Comparison of ENCODE assay signal across 8 mouse cellular contexts in the genomic region with DNA sequence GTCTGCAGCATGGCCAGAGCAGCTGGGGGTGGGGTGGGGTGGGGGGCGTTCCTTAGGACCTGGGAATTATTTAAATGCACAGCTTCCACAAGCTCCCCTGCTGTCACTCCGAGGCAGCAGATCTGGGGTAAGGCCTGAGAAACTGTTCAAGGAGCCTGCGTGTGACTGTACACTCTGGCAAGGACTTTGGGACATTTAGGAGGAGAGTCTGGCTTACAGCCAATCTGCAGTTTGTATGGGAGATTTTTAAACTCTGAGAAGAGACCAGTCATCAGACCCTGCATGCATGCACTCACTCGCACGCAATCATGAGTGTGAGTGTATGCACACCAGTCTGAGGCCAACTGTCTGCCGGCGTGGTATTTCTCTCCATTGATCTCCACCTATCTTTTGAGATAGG. TPM values are rescaled to one million over a fixed set of nuclear protein-coding genes. Genes with fewer than 3 reads are reported as not detected.
A peak's percentile ranks its signal among the peaks of the same experiment; 100 is the strongest.
DNase-seq lines count a peak whose midpoint lies in the region; ATAC-seq and TF ChIP-seq lines count a peak whose summit lies in the region.

No protein-coding gene starts in this region.

- H3K36me3 ChIP-seq in megakaryocyte, embryonic 14.5 days (replicated peaks; ENCODE audit: low read length): peaks cover 65% of the 10 kb centered on the region
- H3K36me3 ChIP-seq in stomach, embryonic 16.5 days (ENCODE audit: control insufficient read depth, insufficient read depth, low read length): no peaks in the 10 kb centered on the region

- no peaks in the 10 kb centered on the region for H3K9me3 ChIP-seq in megakaryocyte, embryonic 14.5 days
- no peaks in the 10 kb centered on the region for H3K9me3 ChIP-seq in stomach, embryonic 16.5 days (replicated peaks; ENCODE audit: control insufficient read depth, low read length)

- H3K27me3 ChIP-seq in megakaryocyte, embryonic 14.5 days (replicated peaks): no peaks in the 10 kb centered on the region
- no peaks in the 10 kb centered on the region for H3K27me3 ChIP-seq in stomach, embryonic 16.5 days (ENCODE audit: control insufficient read depth, insufficient read depth, low read length)

- ATAC-seq in megakaryocyte, adult 5-6 weeks (ENCODE audit: poor library complexity, severe bottlenecking): no peak
- ATAC-seq in stomach, embryonic 16.5 days (ENCODE audit: insufficient read depth, low FRiP score): peak; percentile 51; the same call in 1 of the 2 replicates

- intact Hi-C loops in gastrocnemius, adult 2 months (cut with DNase I): no loop called here
- intact Hi-C loops in gastrocnemius, postnatal 36 days (cut with DNase I): no loop called here

- H3K9ac ChIP-seq in stomach, embryonic 16.5 days (ENCODE audit: low read length): no peak overlapping the region

- no peak for TF ChIP-seq CTCF in gastrocnemius, adult 2 months (IDR thresholded peaks at IDR 0.05)

- 49% methylated on average over 7 of the region's 7 CpGs for WGBS in stomach, embryonic 16.5 days

- DNase-seq in gastrocnemius, adult 2 months: no peak
- no peak for DNase-seq in gastrocnemius, postnatal 36 days
- DNase-seq in kidney, postnatal 14 days: peak; percentile 72
- no peak for DNase-seq in embryo, embryonic 10 days (ENCODE audit: low spot score)
- DNase-seq in thymus, postnatal 14 days: no peak

- no peak overlapping the region for H3K4me3 ChIP-seq in gastrocnemius, adult 2 months
- H3K4me3 ChIP-seq in megakaryocyte, embryonic 14.5 days (replicated peaks): peak overlapping the region; percentile 87
- H3K4me3 ChIP-seq in stomach, embryonic 16.5 days (replicated peaks; ENCODE audit: low read length): no peak overlapping the region

- no peak overlapping the region for H3K4me2 ChIP-seq in stomach, embryonic 16.5 days (ENCODE audit: low read depth, low read length)

- H3K4me1 ChIP-seq in megakaryocyte, embryonic 14.5 days: peaks cover 99% of the 10 kb centered on the region
- peaks cover 37% of the 10 kb centered on the region for H3K4me1 ChIP-seq in stomach, embryonic 16.5 days (ENCODE audit: control insufficient read depth, insufficient read depth, low read length)

- H3K27ac ChIP-seq in gastrocnemius, adult 2 months: peak overlapping the region; percentile 72
- peak overlapping the region; percentile 61 for H3K27ac ChIP-seq in stomach, embryonic 16.5 days (ENCODE audit: low read length)

RNA-seq across cellular contexts. Expression of a gene that starts 17.5 kb away (rescaled TPM):
- 1 to 10 TPM; 3.2 to 5.0 TPM for total RNA-seq in gastrocnemius, adult 2 months (2021)
- 1 to 10 TPM; 3.0 to 4.4 TPM for total RNA-seq in gastrocnemius, postnatal 36 days (2021)
- polyA plus RNA-seq in megakaryocyte, embryonic 14.5 days (2012; ENCODE audit: insufficient read depth, low replicate concordance): 13.5 and 27.0 TPM in 2 replicates
- total RNA-seq in megakaryocyte, adult 5-6 weeks (2015): 79.7 and 88.1 TPM in 2 replicates
- 38.6 and 50.0 TPM in 2 replicates for total RNA-seq in megakaryocyte, adult 5-6 weeks (2017)
- 8.8 and 9.7 TPM in 2 replicates for polyA plus RNA-seq in stomach, embryonic 16.5 days (2015; fragmentation: Nextera tagmentation; extraction: Ambion mirVana)

Comparison
In these comparisons a context has a peak if more than half of its experiments do, and no peak if none do; other contexts are left out.
1. RNA of a gene that starts 17.5 kb away (total RNA-seq): 38.6 to 88.1 TPM in megakaryocyte, adult 5-6 weeks; 3.2 to 5.0 TPM in gastrocnemius, adult 2 months and 3.0 to 4.4 TPM in gastrocnemius, postnatal 36 days; every median in the first group is over 4 times any median in the second.